Mouse (Mus musculus) hindbrain, postnatal 0 days (tissue): ENCODE data around the gene Crocc. TPM values are rescaled to one million over a fixed set of nuclear protein-coding genes. Genes with fewer than 3 reads are reported as not detected.

Source experiments
- ATAC-seq: fragments of 200-750 bp; cut with Nextera tagmentation; 2 replicates; pipeline ENCODE4 v1.8.0; 2017; ENCODE audit warnings: mild to moderate bottlenecking, moderate TSS enrichment, moderate library complexity
- DNase-seq: peaks from one replicate; pipeline ENCODE4 v3.0.0-alpha.2; 2015; ENCODE audit warnings: low spot score
- H3K27ac ChIP-seq: fragments of 300-500 bp; sonication (generic); 2 replicates; pipeline ENCODE4 v1.5.1; 2014; ENCODE audit warnings: mild to moderate bottlenecking
- H3K27me3 ChIP-seq: fragments of 300-500 bp; sonication (generic); 2 replicates; pipeline ENCODE4 v1.6.1; 2014; ENCODE audit warnings: low read length, mixed read lengths; ENCODE audit not compliant: insufficient read depth
- H3K36me3 ChIP-seq: fragments of 300-500 bp; sonication (generic); 2 replicates; pipeline ENCODE4 v1.6.1; 2014; ENCODE audit warnings: low read length, mixed read lengths; ENCODE audit not compliant: insufficient read depth
- H3K4me1 ChIP-seq: fragments of 300-500 bp; sonication (generic); 2 replicates; pipeline ENCODE4 v1.6.1; 2014; ENCODE audit warnings: antibody characterized with exemption, low read length, mixed read lengths; ENCODE audit not compliant: insufficient read depth
- H3K4me2 ChIP-seq: fragments of 300-500 bp; sonication (generic); 2 replicates; pipeline ENCODE4 v1.6.1; 2014; ENCODE audit warnings: low read depth, mild to moderate bottlenecking, low read length, moderate library complexity, mixed read lengths
- H3K4me3 ChIP-seq: fragments of 300-500 bp; sonication (generic); 2 replicates; pipeline ENCODE4 v1.5.1; 2014; ENCODE audit warnings: low read length
- H3K9ac ChIP-seq: fragments of 300-500 bp; sonication (generic); replicated peaks from 2 replicates; pipeline ENCODE4 v1.6.1; 2014; ENCODE audit warnings: mild to moderate bottlenecking, low read length, moderate library complexity, mixed read lengths
- H3K9me3 ChIP-seq: fragments of 300-500 bp; sonication (generic); 2 replicates; pipeline ENCODE4 v1.6.1; 2016; ENCODE audit warnings: low read length, mixed read lengths
- CTCF ChIP-seq: IDR thresholded peaks from 2 replicates; pipeline ENCODE4 v1.5.1; 2016; ENCODE audit warnings: antibody characterized with exemption, control low read depth, low read depth
- WGBS: fragments of 180-500 bp; shearing (Covaris S2); extraction: QIAGEN DNeasy Blood & Tissue Kit; methylation state at CpG from one replicate; pipeline ENCODE4 v1.1.7; 2014; 5-methylcytosine and 5-hydroxymethylcytosine counted together
- polyA plus RNA-seq: library from polyadenylated mRNA; unstranded; fragments of >200 nt; fragmentation: Nextera tagmentation; extraction: Ambion mirVana; gene quantifications from 2 replicates; pipeline ENCODE4 v1.2.1, GENCODE M21; 2015
- total RNA-seq: library from RNA; depleted of rRNA; stranded (reverse); fragments of >200 nt; gene quantifications from 2 replicates; pipeline ENCODE4 v1.2.3, GENCODE M21; 2014

The Crocc gene
- total and polyA plus RNA-seq, 2 experiments from 2014 or later: 3.9 to 18.7 TPM

- no peak overlapping the region for H3K4me2 ChIP-seq
- ATAC-seq: no peak
- H3K9me3 ChIP-seq: no peaks in the 10 kb centered on the region
- WGBS: 59% methylated on average over 7 of the region's 7 CpGs
- no peak for DNase-seq
- TF ChIP-seq CTCF: no peak
- no peaks in the 10 kb centered on the region for H3K27me3 ChIP-seq
- peaks cover 13% of the 10 kb centered on the region for H3K4me1 ChIP-seq
- no peak overlapping the region for H3K4me3 ChIP-seq
- no peak overlapping the region for H3K27ac ChIP-seq
- no peak overlapping the region for H3K9ac ChIP-seq
- H3K36me3 ChIP-seq: peaks cover 9% of the 10 kb centered on the region; the same call in 1 of the 2 replicates
Measured at GRCm38 (mm10) chr4:141015356-141015755, 45.0 kb downstream of the Crocc start.

- 93% methylated on average over 11 of the region's 11 CpGs for WGBS
- Histone ChIP-seq H3K9me3 (no peaks in the 10 kb centered on the region), H3K4me2 (no peak overlapping the region), H3K36me3 (peaks cover 9% of the 10 kb centered on the region; the same call in 1 of the 2 replicates), H3K9ac (no peak overlapping the region), H3K4me1 (peaks cover 12% of the 10 kb centered on the region), H3K27me3 (no peaks in the 10 kb centered on the region), H3K27ac (no peak overlapping the region), H3K4me3 (no peak overlapping the region)
- ATAC-seq: no peak
- no peak for DNase-seq
- no peak for TF ChIP-seq CTCF
Measured at GRCm38 (mm10) chr4:141014856-141015255, 45.5 kb downstream of the Crocc start.

DNA sequence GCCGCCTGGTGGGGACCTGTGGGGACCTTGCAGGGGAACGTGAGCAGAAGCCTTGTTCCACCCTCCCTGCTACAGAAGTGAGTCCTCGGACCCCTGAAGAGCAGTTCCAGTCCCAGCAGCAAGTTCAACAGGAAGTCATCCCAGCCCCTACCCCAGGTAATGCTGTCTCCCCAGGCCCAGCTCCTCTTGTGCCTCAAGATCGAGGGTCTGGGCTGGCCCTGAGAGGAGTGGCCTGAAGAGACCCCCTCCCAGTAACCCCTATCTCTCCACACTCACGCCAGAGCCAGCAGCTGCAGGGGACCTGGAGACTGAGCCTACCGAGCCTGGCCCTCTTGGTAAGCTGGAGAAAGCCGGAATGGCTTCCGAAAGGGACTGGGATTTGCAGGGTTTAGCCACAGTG, 46.2 kb downstream of the Crocc start:
- no peaks in the 10 kb centered on the region for H3K27me3 ChIP-seq
- peaks cover 9% of the 10 kb centered on the region; the same call in 1 of the 2 replicates for H3K36me3 ChIP-seq
- H3K9ac ChIP-seq: no peak overlapping the region
- H3K4me3 ChIP-seq: no peak overlapping the region
- no peak for TF ChIP-seq CTCF
- WGBS: 67% methylated on average over 8 of the region's 8 CpGs
- no peak overlapping the region for H3K4me2 ChIP-seq
- DNase-seq (no peak), ATAC-seq (no peak)
- peaks cover 12% of the 10 kb centered on the region for H3K4me1 ChIP-seq
- H3K27ac ChIP-seq: no peak overlapping the region
- H3K9me3 ChIP-seq: no peaks in the 10 kb centered on the region

GRCm38 (mm10) chr4:141012558-141012957, 47.8 kb downstream of the Crocc start:
- no peak for TF ChIP-seq CTCF
- Histone ChIP-seq H3K9me3 (no peaks in the 10 kb centered on the region), H3K4me2 (no peak overlapping the region), H3K27ac (no peak overlapping the region), H3K9ac (no peak overlapping the region), H3K4me1 (peaks cover 12% of the 10 kb centered on the region), H3K27me3 (no peaks in the 10 kb centered on the region), H3K36me3 (peaks cover 9% of the 10 kb centered on the region; the same call in 1 of the 2 replicates), H3K4me3 (no peak overlapping the region)
- DNase-seq: no peak
- 52% methylated on average over 10 of the region's 10 CpGs for WGBS
- no peak for ATAC-seq

DNA sequence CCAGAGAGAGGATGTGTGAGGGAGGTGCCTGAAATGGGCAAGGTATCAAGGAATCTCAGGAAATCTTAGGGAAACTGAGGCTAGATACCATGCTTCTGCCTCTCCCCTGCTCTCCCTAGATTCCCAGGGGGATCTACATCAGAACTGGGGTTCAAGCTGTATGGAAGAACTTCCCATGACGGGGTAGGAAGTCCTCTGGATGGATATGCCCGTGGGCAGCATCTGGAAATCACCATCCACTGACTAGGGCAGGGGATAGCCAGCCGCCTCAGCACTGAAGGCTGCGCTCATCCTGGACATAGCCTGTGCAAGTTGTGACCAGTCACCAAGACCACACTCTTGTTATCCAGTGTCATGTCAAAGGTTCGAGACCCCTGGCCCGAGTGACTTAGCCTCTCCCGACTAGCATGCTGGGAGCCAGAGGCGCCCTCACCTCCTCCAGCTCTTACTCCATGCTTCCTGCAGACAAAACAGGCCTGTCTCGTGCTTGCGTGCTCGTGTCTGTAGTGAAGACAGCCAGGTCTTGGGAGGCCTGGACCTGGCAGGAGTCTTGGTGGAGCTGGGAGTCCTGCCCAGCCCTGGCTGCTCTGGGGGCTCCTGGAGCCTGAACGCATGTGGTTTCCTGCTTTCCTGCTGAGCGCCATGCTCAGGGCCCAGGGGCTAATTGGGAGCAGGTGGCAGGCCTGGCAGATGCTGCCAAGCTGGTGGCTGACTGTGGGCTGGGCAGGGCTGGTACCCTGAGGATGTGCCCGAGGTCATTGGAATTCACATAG, 48.6 kb downstream of the Crocc start:
- peak overlapping the region; percentile 54 for H3K27ac ChIP-seq
- 21% methylated on average over 14 of the region's 14 CpGs for WGBS
- no peaks in the 10 kb centered on the region for H3K27me3 ChIP-seq
- no peaks in the 10 kb centered on the region for H3K9me3 ChIP-seq
- ATAC-seq: peak; percentile 19; the same call in 1 of the 2 replicates
- TF ChIP-seq CTCF: no peak
- peak overlapping the region; percentile 74 for H3K4me2 ChIP-seq
- peaks cover 13% of the 10 kb centered on the region for H3K36me3 ChIP-seq
- peak; percentile 61 for DNase-seq
- peaks cover 12% of the 10 kb centered on the region for H3K4me1 ChIP-seq
- peak overlapping the region; percentile 79 for H3K9ac ChIP-seq
- peak overlapping the region; percentile 59 for H3K4me3 ChIP-seq

DNA sequence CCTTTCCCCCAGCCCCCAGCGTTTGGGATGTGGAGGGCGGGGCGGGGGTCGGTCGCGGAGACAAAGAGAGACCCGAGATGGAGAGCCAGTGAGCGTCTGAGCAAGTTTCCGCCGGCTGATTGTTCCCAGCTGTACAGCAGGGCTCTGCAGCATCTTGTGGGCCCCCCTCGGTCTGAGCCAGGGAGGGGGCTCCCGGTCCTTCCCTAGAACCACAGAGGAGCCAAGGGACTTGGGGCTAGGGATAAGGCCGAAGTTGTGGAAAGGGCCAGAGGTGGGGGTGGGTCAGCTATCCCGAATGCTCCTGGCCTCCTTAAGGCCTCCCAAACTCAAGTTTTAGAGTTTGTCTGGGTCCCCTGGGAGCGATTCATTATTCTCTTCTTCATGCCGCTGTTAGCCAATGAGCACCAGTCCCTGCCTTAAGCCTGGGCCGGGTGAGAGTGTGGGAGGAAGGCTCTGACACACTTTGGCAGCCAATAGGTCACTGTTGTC, 49.4 kb downstream of the Crocc start:
- Histone ChIP-seq H3K36me3 (peaks cover 16% of the 10 kb centered on the region), H3K9ac (peak overlapping the region; percentile 79), H3K27ac (peak overlapping the region; percentile 78), H3K27me3 (no peaks in the 10 kb centered on the region), H3K9me3 (no peaks in the 10 kb centered on the region), H3K4me2 (peak overlapping the region; percentile 74), H3K4me1 (peaks cover 12% of the 10 kb centered on the region), H3K4me3 (peak overlapping the region; percentile 59)
- no peak for TF ChIP-seq CTCF
- 2% methylated on average over 17 of the region's 17 CpGs for WGBS
- ATAC-seq (peak; percentile 30), DNase-seq (peak; percentile 47)

- H3K4me2 ChIP-seq: peak overlapping the region; percentile 74
- DNase-seq: peak; percentile 72
- peak overlapping the region; percentile 79 for H3K9ac ChIP-seq
- H3K4me3 ChIP-seq: peak overlapping the region; percentile 59
- WGBS: under 1% methylated on average over 25 of the region's 26 CpGs
- H3K27ac ChIP-seq: peak overlapping the region; percentile 78
- no peaks in the 10 kb centered on the region for H3K9me3 ChIP-seq
- peaks cover 12% of the 10 kb centered on the region for H3K4me1 ChIP-seq
- TF ChIP-seq CTCF: no peak
- peaks cover 14% of the 10 kb centered on the region for H3K36me3 ChIP-seq
- ATAC-seq: peak; percentile 74
- no peaks in the 10 kb centered on the region for H3K27me3 ChIP-seq
Measured at GRCm38 (mm10) chr4:141010526-141010925, 49.8 kb downstream of the Crocc start.
